Mouse (Mus musculus): ENCODE data around the gene Olfr1086.
"Not testable (repeated sequence)": the region's sequence is repeated elsewhere in the genome, so short reads cannot be mapped to it uniquely, and the experiment has no call there.

Gene Olfr1086

DNA sequence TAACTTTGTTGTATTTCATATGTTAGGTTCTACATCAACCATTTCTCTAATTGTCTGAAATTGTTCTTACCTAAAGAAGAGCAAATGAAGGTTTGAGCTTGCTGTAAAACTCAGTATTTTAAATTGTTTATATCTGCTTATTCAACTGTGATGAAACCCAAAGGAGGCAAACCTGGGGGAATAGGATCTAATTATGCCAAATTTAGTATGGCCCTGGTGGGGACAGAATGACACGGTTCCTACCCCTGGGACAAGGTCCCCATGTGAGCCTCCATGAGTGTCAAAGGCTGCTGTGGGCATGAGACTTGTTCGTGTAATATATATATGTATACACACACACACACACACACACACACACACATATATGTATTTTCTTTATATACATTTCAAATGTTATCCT, at the start of gene Olfr1086:
Gene Olfr1086 (minus strand): TSS at position 101 of the 400 bp plus-strand sequence.
- DNase-seq (ENCODE audit: extremely low read depth, insufficient read length, low spot score): no peak

DNA sequence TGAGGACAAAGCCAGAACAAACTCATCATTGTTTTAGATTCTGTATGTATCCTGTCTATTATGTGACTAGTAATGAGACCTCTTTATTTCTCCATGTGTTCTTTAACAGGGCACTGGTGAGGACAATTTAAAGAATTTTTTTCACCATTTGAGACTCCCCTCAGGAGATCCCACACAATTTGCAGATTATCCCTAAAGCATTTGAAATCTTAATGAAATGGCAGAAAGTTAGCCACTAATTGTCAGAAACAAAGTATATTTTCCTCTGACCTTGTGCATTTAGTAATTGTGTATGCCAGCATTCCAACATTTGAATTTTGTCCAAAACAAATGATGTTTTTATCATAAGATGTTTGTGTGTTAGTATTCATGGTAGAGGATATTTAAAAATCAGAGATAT, 18.4 kb upstream of the Olfr1086 start, which contains the start of gene Olfr1087:
Gene Olfr1087 (minus strand): TSS at position 101 of the 400 bp plus-strand sequence.
- no peak for DNase-seq (ENCODE audit: extremely low read depth, insufficient read length, low spot score)

DNA sequence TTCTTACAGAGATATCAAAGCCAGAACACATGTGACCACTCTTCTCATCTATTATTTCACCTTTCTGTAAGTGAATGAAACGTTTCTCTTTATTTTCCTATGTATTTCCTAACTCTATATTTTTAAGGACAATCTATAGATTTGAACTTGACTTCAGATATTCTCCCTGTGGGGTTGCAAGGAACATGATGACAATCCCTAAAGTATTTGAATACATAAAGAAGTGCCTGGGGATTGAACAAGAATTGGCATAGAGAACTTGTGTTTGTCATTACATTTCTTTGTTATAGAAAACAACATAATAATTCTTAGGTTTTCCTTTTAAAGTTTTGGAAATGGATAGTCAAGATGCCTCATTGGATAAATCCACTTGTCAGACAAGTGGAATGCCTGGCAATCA, 18.0 kb downstream of the Olfr1086 start, which contains the start of gene Olfr1085:
Gene Olfr1085 (minus strand): TSS at position 101 of the 400 bp plus-strand sequence.
- no peak for DNase-seq (ENCODE audit: extremely low read depth, insufficient read length, low spot score)

DNA sequence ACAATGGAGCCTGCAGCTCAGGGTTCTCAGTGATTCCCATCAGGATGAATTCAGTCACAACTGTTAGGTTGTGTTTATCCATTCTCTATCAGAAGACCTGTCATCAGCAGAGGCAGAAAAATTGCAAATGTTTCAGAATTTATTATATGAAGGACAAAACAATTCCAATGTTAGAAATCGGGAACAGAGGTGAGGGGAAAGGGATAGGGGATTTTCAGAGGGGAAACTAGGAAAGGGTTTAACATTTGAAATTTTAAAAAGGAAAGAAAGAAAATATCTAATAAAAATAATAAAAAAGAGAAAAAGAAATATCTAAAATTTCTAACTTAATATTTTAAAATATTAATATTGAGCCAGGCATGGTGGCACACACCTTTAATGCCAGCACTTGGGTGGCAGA, 40.3 kb downstream of the Olfr1086 start, which contains the start of gene Olfr1084:
Gene Olfr1084 (minus strand): TSS at position 101 of the 400 bp plus-strand sequence.
- DNase-seq (ENCODE audit: extremely low read depth, insufficient read length, low spot score): not testable (repeated sequence)
